Mouse (Mus musculus): ENCODE data around the gene Ubash3b.

DNA sequence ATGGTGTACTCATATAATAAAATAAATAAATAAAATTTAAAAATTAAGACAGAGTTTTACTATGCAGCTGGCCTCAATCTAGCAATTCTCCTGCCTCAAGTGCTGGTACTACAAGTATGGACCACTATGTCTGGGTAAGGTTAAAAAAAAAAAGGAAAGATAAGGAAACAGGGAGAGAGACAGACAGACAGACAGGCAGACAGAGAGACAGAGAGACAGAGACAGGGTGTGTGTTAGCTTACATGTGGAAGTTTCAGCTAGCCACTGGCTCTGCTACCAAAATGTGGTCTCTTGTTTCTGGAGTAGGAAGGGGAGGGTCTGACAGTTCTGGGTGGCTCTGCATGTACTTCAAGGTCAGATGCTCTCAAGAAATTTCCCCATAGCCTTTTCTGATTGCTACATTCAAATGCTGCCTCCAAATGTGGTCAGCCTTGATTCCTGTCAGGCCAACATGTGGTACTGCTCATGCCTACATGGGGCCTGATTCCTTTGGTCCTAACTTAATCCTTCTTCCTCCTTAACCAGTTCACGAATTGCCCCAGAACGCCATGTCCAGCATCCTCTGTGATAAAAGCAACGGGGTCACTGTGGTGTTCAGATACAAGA, 89.5 kb downstream of the Ubash3b start:
- no peak for TF ChIP-seq CTCF (IDR thresholded peaks at IDR 0.05; ENCODE audit: control insufficient read depth, insufficient read depth, insufficient read length)
- TF ChIP-seq USF1 (IDR thresholded peaks at IDR 0.05; ENCODE audit: low read depth), result no peak
- TF ChIP-seq MAX (IDR thresholded peaks at IDR 0.05), result no peak
